Mouse (Mus musculus) midbrain, embryonic 14.5 days (tissue): ENCODE data around the gene Dscam. TPM values are rescaled to one million over a fixed set of nuclear protein-coding genes. Genes with fewer than 3 reads are reported as not detected.
A peak's percentile ranks its signal among the peaks of the same experiment; 100 is the strongest.

Experiments
- ATAC-seq: fragments of 200-750 bp; cut with Nextera tagmentation; 2 replicates; pipeline ENCODE4 v1.8.0; 2017; ENCODE audit warnings: moderate number of reproducible peaks, moderate library complexity; ENCODE audit not compliant: low FRiP score, low TSS enrichment
- DNase-seq: peaks from one replicate; pipeline ENCODE4 v3.0.0-alpha.2; 2015
- H3K27ac ChIP-seq: fragments of 300-500 bp; sonication (generic); replicated peaks from 2 replicates; pipeline ENCODE4 v1.5.1; 2014; ENCODE audit warnings: mild to moderate bottlenecking, low read depth, low read length, moderate library complexity
- H3K27me3 ChIP-seq: fragments of 300-500 bp; sonication (generic); 2 replicates; pipeline ENCODE4 v1.6.1; 2014; ENCODE audit warnings: low read length, control low read depth, mixed read lengths; ENCODE audit not compliant: control insufficient read depth, insufficient read depth
- H3K36me3 ChIP-seq: fragments of 300-500 bp; sonication (generic); 2 replicates; pipeline ENCODE4 v1.6.1; 2014; ENCODE audit warnings: low read length, control low read depth; ENCODE audit not compliant: control insufficient read depth, insufficient read depth
- H3K4me1 ChIP-seq: fragments of 300-500 bp; sonication (generic); 2 replicates; pipeline ENCODE4 v1.6.1; 2014; ENCODE audit warnings: mild to moderate bottlenecking, antibody characterized with exemption, low read length, control low read depth; ENCODE audit not compliant: control insufficient read depth, insufficient read depth
- H3K4me2 ChIP-seq: fragments of 300-500 bp; sonication (generic); 2 replicates; pipeline ENCODE4 v1.6.1; 2014; ENCODE audit warnings: mild to moderate bottlenecking, low read length, moderate library complexity
- H3K4me3 ChIP-seq: fragments of 300-500 bp; sonication (generic); replicated peaks from 2 replicates; pipeline ENCODE4 v1.5.1; 2014; ENCODE audit warnings: low read depth, low read length
- H3K9ac ChIP-seq: fragments of 300-500 bp; sonication (generic); replicated peaks from 2 replicates; pipeline ENCODE4 v1.6.1; 2014; ENCODE audit warnings: mild to moderate bottlenecking, low read length, moderate library complexity
- H3K9me3 ChIP-seq: fragments of 300-500 bp; sonication (generic); 2 replicates; pipeline ENCODE4 v1.6.1; 2016; ENCODE audit warnings: low read length, control low read depth, mixed read lengths; ENCODE audit not compliant: control insufficient read depth
- WGBS: fragments of 180-500 bp; shearing (Covaris S2); extraction: QIAGEN DNeasy Blood & Tissue Kit; methylation state at CpG from one replicate; pipeline ENCODE4 v1.1.7; 2014; 5-methylcytosine and 5-hydroxymethylcytosine counted together
- polyA plus RNA-seq: library from polyadenylated mRNA; unstranded; fragments of >200 nt; fragmentation: Nextera tagmentation; extraction: Ambion mirVana; gene quantifications from 2 replicates; pipeline ENCODE4 v1.2.1, GENCODE M21; 2014

The Dscam gene
- polyA plus RNA-seq, 1 experiment from 2014 or later: 24.7 TPM

- H3K4me2 ChIP-seq: no peak overlapping the region
- no peak overlapping the region for H3K9ac ChIP-seq
- no peaks in the 10 kb centered on the region for H3K36me3 ChIP-seq
- H3K27ac ChIP-seq: no peak overlapping the region
- ATAC-seq (no peak), DNase-seq (no peak)
- H3K4me3 ChIP-seq: no peak overlapping the region
- WGBS: 82% methylated on average over 1 of the region's 1 CpGs
- no peaks in the 10 kb centered on the region for H3K27me3 ChIP-seq
- 0 out of 2 replicates have a peak, but pooled peaks cover 3% of the 10 kb centered on the region for H3K4me1 ChIP-seq
- 0 out of 2 replicates have a peak, but pooled peaks cover under 1% of the 10 kb centered on the region for H3K9me3 ChIP-seq
These were observed 20.1 kb upstream of the Dscam start for GRCm38 (mm10) chr16:97190604-97191003.

- DNase-seq: peak; percentile 77
- Histone ChIP-seq H3K4me1 (peaks cover 29% of the 10 kb centered on the region), H3K4me2 (peak overlapping the region; percentile 95), H3K36me3 (no peaks in the 10 kb centered on the region), H3K4me3 (peak overlapping the region; percentile 67), H3K9me3 (no peaks in the 10 kb centered on the region), H3K9ac (peak overlapping the region; percentile 97), H3K27ac (peak overlapping the region; percentile 99), H3K27me3 (no peaks in the 10 kb centered on the region)
- 30% methylated on average over 8 of the region's 8 CpGs for WGBS
- ATAC-seq: no peak
These were observed 948 bp upstream of the Dscam start for GRCm38 (mm10) chr16:97171500-97171899.

- ATAC-seq: peak; percentile 32
- Histone ChIP-seq H3K4me1 (peaks cover 31% of the 10 kb centered on the region), H3K4me2 (peak overlapping the region; percentile 95), H3K27me3 (no peaks in the 10 kb centered on the region), H3K36me3 (no peaks in the 10 kb centered on the region), H3K27ac (peak overlapping the region; percentile 99), H3K9ac (peak overlapping the region; percentile 97), H3K4me3 (peak overlapping the region; percentile 67), H3K9me3 (no peaks in the 10 kb centered on the region)
- WGBS: 1% methylated on average over 50 of the region's 51 CpGs
- peak; percentile 75 for DNase-seq
These were observed 545 bp downstream of the Dscam start for GRCm38 (mm10) chr16:97169901-97170512.

- H3K4me2 ChIP-seq: peak overlapping the region; percentile 95
- H3K36me3 ChIP-seq: no peaks in the 10 kb centered on the region
- H3K9me3 ChIP-seq: no peaks in the 10 kb centered on the region
- peak overlapping the region; percentile 97 for H3K9ac ChIP-seq
- H3K4me1 ChIP-seq: peaks cover 42% of the 10 kb centered on the region
- H3K27ac ChIP-seq: peak overlapping the region; percentile 99
- peak overlapping the region; percentile 67 for H3K4me3 ChIP-seq
- ATAC-seq (no peak), DNase-seq (peak; percentile 36)
- WGBS: 47% methylated on average over 3 of the region's 3 CpGs
- H3K27me3 ChIP-seq: no peaks in the 10 kb centered on the region
These were observed 1.9 kb downstream of the Dscam start for GRCm38 (mm10) chr16:97168614-97169013.

- H3K36me3 ChIP-seq: no peaks in the 10 kb centered on the region
- peak overlapping the region; percentile 97; the same call in 1 of the 2 replicates for H3K9ac ChIP-seq
- peaks cover 47% of the 10 kb centered on the region for H3K4me1 ChIP-seq
- H3K4me3 ChIP-seq: peak overlapping the region; percentile 67
- H3K4me2 ChIP-seq: peak overlapping the region; percentile 95
- no peaks in the 10 kb centered on the region for H3K9me3 ChIP-seq
- DNase-seq (no peak), ATAC-seq (no peak)
- no peaks in the 10 kb centered on the region for H3K27me3 ChIP-seq
- 75% methylated on average over 1 of the region's 1 CpGs for WGBS
- peak overlapping the region; percentile 46; the same call in 1 of the 2 replicates for H3K27ac ChIP-seq
These were observed 2.5 kb downstream of the Dscam start for GRCm38 (mm10) chr16:97168030-97168429.

- Histone ChIP-seq H3K9ac (peak overlapping the region; percentile 69), H3K9me3 (no peaks in the 10 kb centered on the region), H3K27me3 (no peaks in the 10 kb centered on the region), H3K4me2 (peak overlapping the region; percentile 95), H3K36me3 (no peaks in the 10 kb centered on the region), H3K27ac (peak overlapping the region; percentile 91), H3K4me1 (peaks cover 50% of the 10 kb centered on the region), H3K4me3 (peak overlapping the region; percentile 42)
- WGBS: 26% methylated on average over 2 of the region's 2 CpGs
- DNase-seq (peak; percentile 59), ATAC-seq (no peak)
These were observed 4.4 kb downstream of the Dscam start for GRCm38 (mm10) chr16:97166166-97166565.

GRCm38 (mm10) chr16:97165444-97166121 is 5.0 kb downstream of the Dscam start:
- peak; percentile 80 for ATAC-seq
- Histone ChIP-seq H3K4me2 (peak overlapping the region; percentile 95), H3K4me1 (peaks cover 48% of the 10 kb centered on the region), H3K9me3 (no peaks in the 10 kb centered on the region), H3K27me3 (no peaks in the 10 kb centered on the region), H3K36me3 (no peaks in the 10 kb centered on the region), H3K4me3 (peak overlapping the region; percentile 42), H3K9ac (peak overlapping the region; percentile 69), H3K27ac (peak overlapping the region; percentile 91)
- peak; percentile 91 for DNase-seq
- under 1% methylated on average over 21 of the region's 21 CpGs for WGBS

- Histone ChIP-seq H3K36me3 (no peaks in the 10 kb centered on the region), H3K27ac (0 out of 2 replicates have a peak overlapping the region, but pooled peaks have one; percentile 10), H3K9me3 (no peaks in the 10 kb centered on the region), H3K27me3 (no peaks in the 10 kb centered on the region), H3K4me1 (peaks cover 25% of the 10 kb centered on the region), H3K4me2 (no peak overlapping the region), H3K4me3 (no peak overlapping the region), H3K9ac (no peak overlapping the region)
- no peak for ATAC-seq
- DNase-seq: no peak
- 13% methylated on average over 4 of the region's 4 CpGs for WGBS
These were observed 12.3 kb downstream of the Dscam start for GRCm38 (mm10) chr16:97158279-97158678.
